23 mouse cellular contexts compared by ENCODE assay signal in the genomic region with DNA sequence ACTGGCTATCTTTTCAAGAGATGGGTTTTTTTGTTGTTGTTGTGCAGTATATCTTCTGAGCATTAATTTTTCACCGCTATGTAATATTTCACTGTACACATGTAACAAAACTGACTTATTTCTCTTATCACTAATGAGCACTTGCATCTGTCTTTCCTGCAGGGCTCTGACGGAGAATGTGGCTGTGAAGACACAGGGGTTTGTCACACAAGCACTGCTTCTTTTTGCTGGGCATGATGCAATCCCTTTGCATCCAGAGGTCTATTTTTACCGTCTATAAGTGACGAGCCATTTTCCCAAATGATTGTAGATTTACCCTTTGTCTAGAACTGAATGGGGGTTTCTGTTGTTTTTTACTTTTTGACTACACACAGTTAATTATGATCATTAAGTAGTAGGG. TPM values are rescaled to one million over a fixed set of nuclear protein-coding genes. Genes with fewer than 3 reads are reported as not detected.
"Had no signal": no experiment of that assay in that cellular context is flagged by ENCODE, and none has a peak within 500 bp of the region (broad histone marks: within the 10 kb centered on the region; RNA-seq: fewer than 3 reads in every experiment).

No protein-coding gene starts in this region.

- H3K36me3 ChIP-seq: liver, embryonic 15.5 days; lung, embryonic 15.5 days; midbrain, embryonic 10.5 days; midbrain, embryonic 12.5 days; neural tube, embryonic 13.5 days had no signal

- H3K9me3 ChIP-seq: liver, embryonic 15.5 days; lung, embryonic 15.5 days; midbrain, embryonic 10.5 days; midbrain, embryonic 12.5 days; neural tube, embryonic 13.5 days had no signal

- H3K4me1 ChIP-seq: liver, embryonic 15.5 days; lung, embryonic 15.5 days had no signal

- H3K9ac ChIP-seq: liver, embryonic 15.5 days; liver, postnatal 0 days; lung, embryonic 15.5 days; midbrain, embryonic 12.5 days; neural tube, embryonic 13.5 days had no signal

- H3K27me3 ChIP-seq: liver, embryonic 15.5 days; lung, embryonic 15.5 days; neural tube, embryonic 13.5 days had no signal

- ATAC-seq: liver, postnatal 0 days; lung, postnatal 0 days; midbrain, embryonic 16.5 days had no signal

- DNase-seq: liver, postnatal 0 days; lung, adult 2 months; lung, postnatal 14 days; lung, postnatal 36 days; midbrain, embryonic 14.5 days; retina, postnatal 1 day; right cerebral cortex, adult 18-20 months; right cerebral cortex, postnatal 25 days; right cerebral cortex, postnatal 4 days; spleen, adult 18-20 months; thymus, adult 18-20 months; thymus, postnatal 14 days; thymus, postnatal 36 days had no signal

- H3K4me2 ChIP-seq: liver, embryonic 15.5 days; lung, embryonic 15.5 days; midbrain, embryonic 12.5 days; neural tube, embryonic 13.5 days had no signal

- H3K27ac ChIP-seq: liver, embryonic 15.5 days; lung, embryonic 15.5 days; macrophage; midbrain, embryonic 10.5 days; midbrain, embryonic 12.5 days; neural tube, embryonic 13.5 days had no signal

- H3K4me3 ChIP-seq: liver, embryonic 15.5 days; lung, embryonic 15.5 days; midbrain, embryonic 10.5 days; midbrain, embryonic 12.5 days; myocyte; neural tube, embryonic 13.5 days had no signal

RNA-seq across cellular contexts. Expression of a gene that starts 35.4 kb away (rescaled TPM):
- total RNA-seq: megakaryocyte, adult 5-6 weeks had no signal
- polyA plus RNA-seq: liver, postnatal 0 days; macrophage; myocyte had no signal
